Mouse (Mus musculus): ENCODE measurements around the gene Olfr1359. TPM values are rescaled to one million over a fixed set of nuclear protein-coding genes. Genes with fewer than 3 reads are reported as not detected.
"Not testable (repeated sequence)": the region's sequence is repeated elsewhere in the genome, so short reads cannot be mapped to it uniquely, and the experiment has no call there.

Olfr1359 gene
- polyA plus RNA-seq, 1 experiment from 2014 or later: not detected

GRCm38 (mm10) chr13:21727948-21728572 lies 30.1 kb downstream of the Olfr1359 start:
- 48% methylated on average over 11 of the region's 11 CpGs for WGBS
- no peak for ATAC-seq (ENCODE audit: low FRiP score, low TSS enrichment)
- TF ChIP-seq CTCF (IDR thresholded peaks at IDR 0.05; ENCODE audit: low read depth) (no peak), EP300 (optimal IDR thresholded peaks at IDR 0.05) (no peak)

DNA sequence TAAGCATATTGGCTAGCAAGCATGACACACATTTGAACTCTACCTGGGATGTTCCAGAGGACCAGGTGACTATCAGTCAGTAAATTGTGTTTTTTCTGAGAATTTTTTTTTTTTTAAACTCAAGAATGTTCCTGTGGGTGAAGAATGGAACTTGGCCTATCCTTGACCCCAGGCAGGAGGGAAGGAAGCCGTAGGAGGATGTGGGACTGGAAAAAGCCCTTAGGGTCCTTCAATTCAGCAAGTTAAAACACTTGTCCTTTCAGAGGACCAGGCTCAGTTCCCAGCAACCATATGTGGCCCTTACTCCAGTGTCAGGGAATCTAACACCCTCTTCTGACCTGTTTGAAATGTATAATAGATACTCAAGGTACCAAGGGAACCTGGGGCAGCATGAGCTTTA lies 31.6 kb downstream of the Olfr1359 start:
- DNase-seq (ENCODE audit: low spot score): no peak
- Histone ChIP-seq H3K36me3 (ENCODE audit: control insufficient read depth, insufficient read depth, low read length) (no peaks in the 10 kb centered on the region), H3K9me3 (ENCODE audit: control insufficient read depth, low read length) (no peaks in the 10 kb centered on the region), H3K27me3 (ENCODE audit: control insufficient read depth, insufficient read depth, low read length) (no peaks in the 10 kb centered on the region), H3K4me3 (ENCODE audit: low read depth, low read length) (no peak overlapping the region), H3K4me2 (replicated peaks; ENCODE audit: low read depth) (no peak overlapping the region), H3K4me1 (replicated peaks; ENCODE audit: control insufficient read depth, insufficient read depth) (no peaks in the 10 kb centered on the region), H3K27ac (replicated peaks) (no peak overlapping the region), H3K9ac (ENCODE audit: low read length) (no peak overlapping the region)
- TF ChIP-seq EP300 (optimal IDR thresholded peaks at IDR 0.05) (no peak), CTCF (IDR thresholded peaks at IDR 0.05; ENCODE audit: low read depth) (no peak)
- ATAC-seq (ENCODE audit: low FRiP score, low TSS enrichment): no peak
- WGBS: 65% methylated on average over 1 of the region's 1 CpGs

More at GRCm38 (mm10) chr13:21727948-21728572, 30.1 kb downstream of the Olfr1359 start:
- Histone ChIP-seq H3K27ac (replicated peaks) (no peak overlapping the region), H3K4me3 (ENCODE audit: low read depth, low read length) (no peak overlapping the region), H3K4me1 (replicated peaks; ENCODE audit: control insufficient read depth, insufficient read depth) (no peaks in the 10 kb centered on the region), H3K27me3 (ENCODE audit: control insufficient read depth, insufficient read depth, low read length) (no peaks in the 10 kb centered on the region), H3K36me3 (ENCODE audit: control insufficient read depth, insufficient read depth, low read length) (no peaks in the 10 kb centered on the region), H3K4me2 (replicated peaks; ENCODE audit: low read depth) (no peak overlapping the region), H3K9ac (ENCODE audit: low read length) (no peak overlapping the region), H3K9me3 (ENCODE audit: control insufficient read depth, low read length) (no peaks in the 10 kb centered on the region)
- DNase-seq (ENCODE audit: low spot score): no peak

- WGBS: 82% methylated on average over 5 of the region's 5 CpGs
- Histone ChIP-seq H3K4me1 (replicated peaks; ENCODE audit: control insufficient read depth, insufficient read depth) (no peaks in the 10 kb centered on the region), H3K4me3 (ENCODE audit: low read depth, low read length) (no peak overlapping the region), H3K27me3 (ENCODE audit: control insufficient read depth, insufficient read depth, low read length) (no peaks in the 10 kb centered on the region), H3K36me3 (ENCODE audit: control insufficient read depth, insufficient read depth, low read length) (no peaks in the 10 kb centered on the region), H3K4me2 (replicated peaks; ENCODE audit: low read depth) (no peak overlapping the region), H3K9me3 (ENCODE audit: control insufficient read depth, low read length) (no peaks in the 10 kb centered on the region), H3K9ac (ENCODE audit: low read length) (no peak overlapping the region), H3K27ac (replicated peaks) (no peak overlapping the region)
- no peak for DNase-seq (ENCODE audit: low spot score)
- TF ChIP-seq CTCF (IDR thresholded peaks at IDR 0.05; ENCODE audit: low read depth) (peak; percentile 22; the same call in 1 of the 2 replicates), EP300 (optimal IDR thresholded peaks at IDR 0.05) (no peak)
- no peak for ATAC-seq (ENCODE audit: low FRiP score, low TSS enrichment)
These were observed 35.6 kb downstream of the Olfr1359 start for GRCm38 (mm10) chr13:21733466-21733865.

- Histone ChIP-seq H3K27me3 (ENCODE audit: control insufficient read depth, insufficient read depth, low read length) (no peaks in the 10 kb centered on the region), H3K9me3 (ENCODE audit: control insufficient read depth, low read length) (no peaks in the 10 kb centered on the region), H3K4me1 (replicated peaks; ENCODE audit: control insufficient read depth, insufficient read depth) (no peaks in the 10 kb centered on the region), H3K27ac (replicated peaks) (peak overlapping the region; percentile 86), H3K4me3 (ENCODE audit: low read depth, low read length) (peak overlapping the region; percentile 43), H3K36me3 (ENCODE audit: control insufficient read depth, insufficient read depth, low read length) (no peaks in the 10 kb centered on the region), H3K4me2 (replicated peaks; ENCODE audit: low read depth) (peak overlapping the region; percentile 56), H3K9ac (ENCODE audit: low read length) (peak overlapping the region; percentile 57)
- TF ChIP-seq CTCF (IDR thresholded peaks at IDR 0.05; ENCODE audit: low read depth) (peak; percentile 95), EP300 (optimal IDR thresholded peaks at IDR 0.05) (no peak)
- 0% methylated on average over 21 of the region's 21 CpGs for WGBS
- peak; percentile 78 for ATAC-seq (ENCODE audit: low FRiP score, low TSS enrichment)
- peak; percentile 71 for DNase-seq (ENCODE audit: low spot score)
These were observed 36.3 kb downstream of the Olfr1359 start for GRCm38 (mm10) chr13:21734010-21734905.

DNA sequence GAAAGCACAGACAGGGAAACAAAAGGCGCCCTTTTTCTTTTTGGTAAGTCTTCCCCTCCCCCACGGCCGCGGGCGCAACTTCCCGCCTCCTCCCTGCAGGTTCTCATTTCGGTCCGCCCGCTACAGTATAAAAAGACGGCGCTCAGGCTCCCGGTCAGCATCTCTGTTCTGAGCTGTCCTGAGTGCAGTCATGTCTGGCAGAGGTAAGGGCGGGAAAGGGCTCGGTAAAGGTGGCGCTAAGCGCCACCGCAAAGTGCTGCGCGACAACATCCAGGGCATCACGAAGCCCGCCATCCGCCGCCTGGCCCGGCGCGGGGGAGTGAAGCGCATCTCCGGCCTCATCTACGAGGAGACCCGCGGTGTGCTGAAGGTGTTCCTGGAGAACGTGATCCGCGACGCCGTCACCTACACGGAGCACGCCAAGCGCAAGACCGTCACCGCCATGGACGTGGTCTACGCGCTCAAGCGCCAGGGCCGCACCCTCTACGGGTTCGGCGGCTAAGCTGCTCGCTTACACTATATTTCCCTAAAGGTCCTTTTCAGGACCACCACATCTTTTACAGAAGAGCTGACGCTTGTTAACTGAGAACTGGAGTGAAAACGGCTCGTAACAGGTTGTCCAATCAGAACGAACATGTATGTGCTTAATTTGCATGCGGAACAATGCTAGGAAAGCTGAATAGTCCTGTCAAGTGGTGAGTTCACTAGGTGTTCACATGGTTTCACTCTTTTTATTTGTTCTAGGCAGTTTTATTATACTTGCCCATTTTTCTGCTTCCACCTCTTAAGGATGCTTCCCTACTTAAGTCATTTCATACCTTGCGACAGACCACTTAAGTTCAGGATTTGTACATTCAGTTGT lies 37.2 kb downstream of the Olfr1359 start, which contains the start of gene Hist1h4j:
TSS of gene Hist1h4j (plus strand) at position 159 of the 862 bp plus-strand sequence.
- ATAC-seq (ENCODE audit: low FRiP score, low TSS enrichment): peak; percentile 89
- H3K4me1 ChIP-seq (replicated peaks; ENCODE audit: control insufficient read depth, insufficient read depth); H3K27me3 ChIP-seq (ENCODE audit: control insufficient read depth, insufficient read depth, low read length); H3K36me3 ChIP-seq (ENCODE audit: control insufficient read depth, insufficient read depth, low read length); H3K9me3 ChIP-seq (ENCODE audit: control insufficient read depth, low read length): not testable (repeated sequence)
- DNase-seq (ENCODE audit: low spot score): peak; percentile 84
- Histone ChIP-seq H3K4me3 (ENCODE audit: low read depth, low read length) (peak within 1 kb of the TSS; percentile 43), H3K27ac (replicated peaks) (peak within 1 kb of the TSS; percentile 86), H3K4me2 (replicated peaks; ENCODE audit: low read depth) (peak within 1 kb of the TSS; percentile 56), H3K9ac (ENCODE audit: low read length) (peak within 1 kb of the TSS; percentile 57)
- WGBS: under 1% methylated on average over 39 of the region's 56 CpGs
